Mouse (Mus musculus) cerebellum, adult 18-20 months (tissue): ENCODE results near the gene Coa5.

ENCODE experiments used
- DNase-seq, 2 experiments: peaks; one replicate each; pipeline ENCODE4 v3.0.0; 2021

Coa5 gene

GRCm38 (mm10) chr1:37429366-37430296 is at the start of gene Coa5, which contains the start of gene Unc50:
TSS of gene Coa5 (minus strand) at chr1:37430103.
TSS of gene Unc50 (plus strand) at chr1:37430139.
- DNase-seq: peak; percentile 96 to 97

GRCm38 (mm10) chr1:37479074-37479473 is 49.2 kb upstream of the Coa5 start:
- no peak for DNase-seq

- DNase-seq: no peak
Observed at GRCm38 (mm10) chr1:37478416-37478815, 48.5 kb upstream of the Coa5 start.

GRCm38 (mm10) chr1:37477928-37478327 is 48.0 kb upstream of the Coa5 start:
- DNase-seq: peak in 1 of 2 experiments; percentile 16

DNA sequence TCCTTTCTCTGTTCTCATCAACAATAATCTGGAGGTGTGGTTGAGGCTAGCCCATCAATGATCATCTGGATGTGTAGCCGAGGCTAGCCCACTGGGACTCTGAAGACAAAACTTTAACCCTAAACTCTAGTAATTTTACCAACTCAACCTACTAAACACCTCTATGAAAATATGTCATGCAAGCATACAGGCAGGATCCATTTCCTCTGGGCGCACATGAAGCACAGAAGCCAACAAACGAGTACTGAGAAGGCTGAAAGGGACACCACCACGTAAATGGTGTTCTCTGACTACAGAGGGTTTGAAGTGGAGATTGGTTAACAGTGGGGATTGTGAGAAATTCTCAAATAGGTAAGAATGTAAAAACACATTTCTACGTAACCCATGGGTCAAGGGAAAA is 47.3 kb upstream of the Coa5 start:
- no peak for DNase-seq

DNA sequence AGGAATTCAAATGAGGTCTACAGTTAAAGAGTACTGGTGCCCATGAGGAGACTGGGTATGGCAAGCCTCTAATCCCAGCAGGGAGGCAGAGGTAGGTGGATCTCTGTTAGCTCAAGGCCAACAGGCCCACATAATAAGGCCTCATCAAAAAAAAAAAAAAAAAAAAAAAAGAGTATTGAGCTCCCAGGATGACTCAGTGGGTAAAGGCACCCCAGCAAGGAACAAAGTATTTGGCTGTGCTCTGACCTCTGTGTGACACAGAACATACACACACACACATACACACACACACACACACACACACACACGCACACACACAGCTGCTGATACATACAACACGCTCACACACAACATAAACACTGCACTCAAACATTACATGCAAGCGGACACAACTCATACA is 45.4 kb upstream of the Coa5 start:
- no peak for DNase-seq

DNA sequence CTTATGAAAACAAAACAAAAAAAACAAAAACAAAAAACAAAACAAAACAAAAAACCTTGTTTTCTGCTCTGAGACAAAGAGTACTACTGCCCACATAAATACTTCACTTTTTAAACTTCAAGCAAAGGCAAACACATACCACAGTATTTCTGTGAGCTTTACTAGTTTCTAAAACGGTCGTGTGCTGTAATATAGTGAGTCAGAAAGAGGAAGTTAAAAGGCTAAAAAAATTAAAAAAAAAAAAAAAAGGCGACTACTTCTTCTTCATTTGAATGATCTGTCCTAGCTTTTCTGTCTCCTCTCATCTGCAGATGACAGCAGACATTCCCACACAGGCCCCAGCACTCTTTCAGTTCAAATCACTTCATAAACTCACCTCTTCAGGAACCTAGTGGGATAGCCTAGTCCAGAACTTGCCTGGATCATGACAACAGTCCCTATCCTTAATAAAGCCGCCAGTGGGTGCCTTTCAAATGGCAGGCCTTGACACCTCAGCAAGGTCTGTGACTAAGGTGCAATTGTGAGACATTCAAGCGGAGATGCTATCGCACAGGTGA is 44.8 kb upstream of the Coa5 start:
- DNase-seq: no peak

GRCm38 (mm10) chr1:37474046-37474445 is 44.1 kb upstream of the Coa5 start:
- DNase-seq: no peak

DNA sequence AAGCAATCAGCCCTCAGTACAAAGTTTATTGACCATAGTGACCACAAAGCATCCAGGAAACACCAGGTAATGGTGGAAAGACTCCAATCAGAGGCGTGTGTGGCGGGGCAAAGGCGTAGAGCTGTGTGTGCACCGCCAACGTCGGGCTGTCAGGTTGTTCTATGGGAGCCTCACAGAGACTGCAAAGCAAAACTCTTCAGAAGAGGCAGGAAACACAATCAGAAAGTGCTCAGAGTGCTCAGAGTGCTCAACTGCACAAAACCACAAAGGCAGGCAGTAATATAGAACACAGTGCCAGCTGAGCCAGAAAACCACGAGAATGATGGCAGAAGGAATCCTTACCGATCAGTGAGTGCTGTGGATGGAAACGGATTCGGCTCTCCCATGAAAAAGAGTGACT is 43.3 kb upstream of the Coa5 start:
- DNase-seq: no peak

DNA sequence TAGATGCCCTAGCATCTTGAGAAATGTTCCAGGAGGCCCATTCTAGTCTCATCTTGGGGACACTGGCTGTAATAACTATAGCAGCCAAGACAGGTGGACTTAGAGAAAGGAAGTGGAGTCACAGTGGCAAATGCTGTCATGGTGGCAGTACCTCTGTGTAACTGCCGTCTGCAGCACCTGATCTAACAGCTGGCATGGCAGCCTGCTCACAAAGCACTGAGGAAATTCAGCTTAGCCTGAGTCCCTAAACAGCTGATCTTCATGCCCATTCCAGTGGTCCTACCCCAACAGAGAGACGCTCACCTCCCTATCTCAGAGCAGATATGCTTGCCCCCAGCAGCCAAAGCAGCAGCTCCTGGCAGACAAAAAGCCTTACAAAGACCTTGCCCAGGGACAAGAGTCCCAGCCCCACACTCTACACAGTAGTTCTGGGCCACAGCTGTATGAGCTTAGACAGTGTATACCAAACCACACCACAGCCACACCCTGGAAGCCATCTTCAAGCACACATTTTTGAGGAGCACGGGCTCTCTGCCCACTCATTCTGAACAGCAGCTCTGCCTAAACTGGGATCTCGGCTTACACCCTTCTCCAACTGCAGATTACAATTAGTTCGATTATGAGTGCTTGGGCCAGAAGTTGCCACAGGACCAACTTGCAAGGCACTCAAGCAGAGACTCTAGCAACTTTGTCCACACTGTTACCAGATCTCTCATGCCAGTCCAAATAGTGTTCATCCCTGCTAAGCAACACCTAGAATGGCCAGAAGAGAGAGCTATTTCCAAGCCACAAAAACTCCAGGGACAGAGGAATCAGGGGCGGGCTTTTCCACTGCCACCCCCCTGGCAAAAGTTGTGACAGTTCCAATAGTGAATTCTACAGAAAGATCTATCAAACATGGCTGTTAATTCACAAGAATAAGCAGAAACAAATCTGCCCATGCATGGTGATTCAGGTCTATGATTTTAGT is 41.6 kb upstream of the Coa5 start:
- DNase-seq: no peak

- no peak for DNase-seq
Observed at GRCm38 (mm10) chr1:37469007-37469406, 39.1 kb upstream of the Coa5 start.

GRCm38 (mm10) chr1:37467806-37468205 is 37.9 kb upstream of the Coa5 start:
- DNase-seq: no peak

DNA sequence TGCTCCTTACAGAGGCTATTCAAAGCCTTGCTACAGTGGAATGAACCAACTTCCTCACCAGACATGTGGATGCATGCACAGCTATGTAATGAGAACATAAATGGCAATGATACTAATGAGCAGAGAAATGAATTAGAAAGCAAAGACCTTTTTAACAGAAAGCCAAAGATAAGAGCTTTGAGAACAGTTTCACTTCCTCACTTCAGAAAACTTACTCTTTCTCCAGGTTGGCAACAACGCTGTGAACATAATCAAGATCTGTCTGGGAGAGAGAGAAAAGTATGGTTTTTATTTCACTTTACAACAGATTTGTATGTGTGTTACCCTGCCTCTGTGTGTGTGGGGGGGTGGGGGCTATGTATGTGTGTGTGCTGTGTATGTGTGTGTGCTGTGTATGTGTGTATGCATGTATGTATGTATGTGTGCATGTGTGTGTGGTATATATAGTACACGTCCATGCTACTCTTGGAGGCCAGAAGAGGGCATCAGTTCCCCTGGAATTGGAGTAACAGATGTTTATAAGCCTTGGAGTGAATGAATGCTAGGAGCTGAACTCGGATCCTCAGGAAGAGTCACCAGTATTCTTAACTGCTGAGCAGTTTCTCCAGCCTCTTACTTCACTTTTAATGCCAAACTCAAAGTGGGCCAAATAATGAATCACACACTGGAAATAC is 36.6 kb upstream of the Coa5 start:
- no peak for DNase-seq

GRCm38 (mm10) chr1:37464878-37465452 is 35.1 kb upstream of the Coa5 start:
- no peak for DNase-seq

DNA sequence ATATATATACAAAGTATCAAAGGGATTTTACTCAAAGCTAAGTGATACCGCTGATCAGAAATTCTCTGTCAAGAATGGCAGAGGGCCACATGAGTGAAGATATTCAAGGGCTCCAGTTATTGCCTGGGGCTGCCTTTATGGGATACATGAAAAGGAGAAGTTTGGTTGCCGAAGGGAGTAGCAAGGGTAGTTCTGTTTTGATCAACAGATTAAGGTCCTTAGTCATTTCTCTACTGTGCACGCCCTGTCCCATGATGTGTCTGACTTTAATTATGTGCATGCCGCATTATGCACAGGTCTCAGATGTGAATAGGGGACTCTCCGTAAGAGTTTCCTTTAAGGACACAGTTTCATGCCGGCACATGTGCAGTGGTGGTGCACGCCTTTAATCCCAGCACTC is 27.6 kb upstream of the Coa5 start:
- no peak for DNase-seq

DNA sequence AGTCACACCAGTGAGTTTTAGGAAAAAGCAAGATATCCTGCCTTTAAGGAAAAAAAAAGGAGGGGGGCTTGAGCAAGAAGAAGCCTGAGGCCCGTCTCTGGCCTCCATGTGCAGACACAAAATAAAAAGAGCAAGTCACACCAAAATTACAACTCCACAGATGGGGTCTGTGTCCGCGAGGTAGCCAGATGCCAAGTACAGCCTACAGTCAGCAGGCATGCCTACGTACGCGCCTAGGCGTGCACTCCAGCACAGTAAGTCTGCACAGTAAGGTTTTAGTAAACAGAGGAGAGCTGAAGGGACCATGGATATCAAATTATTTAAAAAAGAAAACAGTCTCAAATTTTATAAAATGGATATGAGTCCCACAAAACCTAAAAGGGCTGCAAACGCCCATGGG is 21.4 kb upstream of the Coa5 start:
- no peak for DNase-seq

- DNase-seq: peak; percentile 57 to 67
Observed at GRCm38 (mm10) chr1:37448361-37449095, 18.6 kb upstream of the Coa5 start.

- no peak for DNase-seq
Observed at GRCm38 (mm10) chr1:37442848-37443835, 13.2 kb upstream of the Coa5 start.

- no peak for DNase-seq
Observed at GRCm38 (mm10) chr1:37436419-37436818, 6.5 kb upstream of the Coa5 start.

DNA sequence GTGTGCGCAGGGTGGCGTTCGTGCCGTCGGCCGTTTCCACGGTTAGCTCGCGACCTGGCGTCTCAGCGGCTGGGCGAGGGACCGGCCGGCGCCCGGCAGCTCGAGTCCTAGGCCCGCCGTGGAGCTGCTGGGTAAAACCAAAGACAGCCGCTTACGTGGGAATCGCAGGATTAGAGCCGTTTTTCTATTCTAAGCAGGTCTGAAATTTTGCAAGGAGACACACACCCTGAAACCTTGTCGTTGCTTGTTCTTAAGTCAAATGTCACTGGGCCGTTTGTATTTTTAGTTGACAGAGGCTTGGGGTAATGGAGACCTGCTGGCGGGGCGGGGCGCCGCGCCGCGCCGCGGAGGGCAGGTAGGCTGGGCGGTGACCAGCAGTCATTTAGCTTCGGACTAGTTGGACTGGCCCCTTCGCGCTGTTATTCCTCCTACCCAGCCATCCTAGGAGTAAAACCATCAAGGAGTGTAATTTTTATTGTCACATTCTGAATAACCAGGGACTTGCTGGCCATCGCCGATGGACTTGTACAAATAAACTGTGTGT is 466 bp upstream of the Coa5 start:
- DNase-seq: no peak
